Mouse (Mus musculus): ENCODE results near the gene Glcci1.

Glcci1 gene

GRCm38 (mm10) chr6:8509551-8509950 is at the start of gene Glcci1:
Gene Glcci1 (plus strand): TSS chr6:8509600.
- TF ChIP-seq GATA4 (IDR thresholded peaks at IDR 0.05; ENCODE audit: insufficient replicate concordance, low read length): no peak

- TF ChIP-seq GATA4 (IDR thresholded peaks at IDR 0.05; ENCODE audit: insufficient replicate concordance, low read length): no peak
Observed at GRCm38 (mm10) chr6:8462447-8462846, 47.0 kb upstream of the Glcci1 start.

- TF ChIP-seq GATA4 (IDR thresholded peaks at IDR 0.05; ENCODE audit: insufficient replicate concordance, low read length): no peak
Observed at GRCm38 (mm10) chr6:8465388-8465787, 44.0 kb upstream of the Glcci1 start.

- no peak for TF ChIP-seq GATA4 (IDR thresholded peaks at IDR 0.05; ENCODE audit: insufficient replicate concordance, low read length)
Observed at GRCm38 (mm10) chr6:8465985-8466384, 43.4 kb upstream of the Glcci1 start.

- TF ChIP-seq GATA4 (IDR thresholded peaks at IDR 0.05; ENCODE audit: insufficient replicate concordance, low read length): no peak
Observed at GRCm38 (mm10) chr6:8467667-8468337, 41.6 kb upstream of the Glcci1 start.

- TF ChIP-seq GATA4 (IDR thresholded peaks at IDR 0.05; ENCODE audit: insufficient replicate concordance, low read length): no peak
Observed at GRCm38 (mm10) chr6:8469918-8470317, 39.5 kb upstream of the Glcci1 start.

- no peak for TF ChIP-seq GATA4 (IDR thresholded peaks at IDR 0.05; ENCODE audit: insufficient replicate concordance, low read length)
Observed at GRCm38 (mm10) chr6:8472125-8472524, 37.3 kb upstream of the Glcci1 start.

GRCm38 (mm10) chr6:8472915-8473314 is 36.5 kb upstream of the Glcci1 start:
- TF ChIP-seq GATA4 (IDR thresholded peaks at IDR 0.05; ENCODE audit: insufficient replicate concordance, low read length): peak; percentile 40; the same call in 1 of the 2 replicates

- no peak for TF ChIP-seq GATA4 (IDR thresholded peaks at IDR 0.05; ENCODE audit: insufficient replicate concordance, low read length)
Observed at GRCm38 (mm10) chr6:8473498-8473897, 35.9 kb upstream of the Glcci1 start.

GRCm38 (mm10) chr6:8474316-8474715 is 35.1 kb upstream of the Glcci1 start:
- no peak for TF ChIP-seq GATA4 (IDR thresholded peaks at IDR 0.05; ENCODE audit: insufficient replicate concordance, low read length)

GRCm38 (mm10) chr6:8474820-8475219 is 34.6 kb upstream of the Glcci1 start:
- no peak for TF ChIP-seq GATA4 (IDR thresholded peaks at IDR 0.05; ENCODE audit: insufficient replicate concordance, low read length)

- TF ChIP-seq GATA4 (IDR thresholded peaks at IDR 0.05; ENCODE audit: insufficient replicate concordance, low read length): no peak
Observed at GRCm38 (mm10) chr6:8479176-8479575, 30.2 kb upstream of the Glcci1 start.

GRCm38 (mm10) chr6:8484437-8485275 is 24.7 kb upstream of the Glcci1 start:
- no peak for TF ChIP-seq GATA4 (IDR thresholded peaks at IDR 0.05; ENCODE audit: insufficient replicate concordance, low read length)

GRCm38 (mm10) chr6:8485414-8486175 is 23.8 kb upstream of the Glcci1 start:
- TF ChIP-seq GATA4 (IDR thresholded peaks at IDR 0.05; ENCODE audit: insufficient replicate concordance, low read length): no peak

- TF ChIP-seq GATA4 (IDR thresholded peaks at IDR 0.05; ENCODE audit: insufficient replicate concordance, low read length): no peak
Observed at GRCm38 (mm10) chr6:8486391-8487043, 22.9 kb upstream of the Glcci1 start.

All from liver, adult (tissue).